Mouse (Mus musculus): ENCODE results near the gene Tnfaip1. TPM values are rescaled to one million over a fixed set of nuclear protein-coding genes. Genes with fewer than 3 reads are reported as not detected.
"Not testable (repeated sequence)": the region's sequence is repeated elsewhere in the genome, so short reads cannot be mapped to it uniquely, and the experiment has no call there.

Gene Tnfaip1
- 10 to 100 TPM; 33.8 to 41.8 (median 37.6) TPM for total RNA-seq (2022)

GRCm38 (mm10) chr11:78536080-78536689 is at the start of gene Tnfaip1, which contains the start of gene Ift20:
Gene Tnfaip1 (minus strand): TSS chr11:78536332.
Gene Ift20 (plus strand): TSS chr11:78536361.
- DNase-seq (ENCODE audit: low spot score) = peak; percentile 99

- DNase-seq (ENCODE audit: low spot score) = no peak
Measured at GRCm38 (mm10) chr11:78582848-78583247, 46.7 kb upstream of the Tnfaip1 start.

GRCm38 (mm10) chr11:78574975-78575374 is 38.8 kb upstream of the Tnfaip1 start:
- no peak for DNase-seq (ENCODE audit: low spot score)

- DNase-seq (ENCODE audit: low spot score) = no peak
Measured at GRCm38 (mm10) chr11:78574536-78574935, 38.4 kb upstream of the Tnfaip1 start.

GRCm38 (mm10) chr11:78574031-78574430 is 37.9 kb upstream of the Tnfaip1 start:
- not testable (repeated sequence) for DNase-seq (ENCODE audit: low spot score)

GRCm38 (mm10) chr11:78571854-78572253 is 35.7 kb upstream of the Tnfaip1 start:
- no peak for DNase-seq (ENCODE audit: low spot score)

- no peak for DNase-seq (ENCODE audit: low spot score)
Measured at GRCm38 (mm10) chr11:78571441-78571840, 35.3 kb upstream of the Tnfaip1 start.

- DNase-seq (ENCODE audit: low spot score) = no peak
Measured at GRCm38 (mm10) chr11:78569806-78570205, 33.7 kb upstream of the Tnfaip1 start.

- DNase-seq (ENCODE audit: low spot score) = no peak
Measured at GRCm38 (mm10) chr11:78568827-78569226, 32.7 kb upstream of the Tnfaip1 start.

- no peak for DNase-seq (ENCODE audit: low spot score)
Measured at GRCm38 (mm10) chr11:78567614-78568013, 31.5 kb upstream of the Tnfaip1 start.

GRCm38 (mm10) chr11:78566775-78567174 is 30.6 kb upstream of the Tnfaip1 start:
- DNase-seq (ENCODE audit: low spot score) = peak; percentile 82

- peak; percentile 69 for DNase-seq (ENCODE audit: low spot score)
Measured at GRCm38 (mm10) chr11:78560447-78560846, 24.3 kb upstream of the Tnfaip1 start.

- no peak for DNase-seq (ENCODE audit: low spot score)
Measured at GRCm38 (mm10) chr11:78557241-78557640, 21.1 kb upstream of the Tnfaip1 start.

GRCm38 (mm10) chr11:78556070-78556469 is 19.9 kb upstream of the Tnfaip1 start:
- DNase-seq (ENCODE audit: low spot score) = no peak

- no peak for DNase-seq (ENCODE audit: low spot score)
Measured at GRCm38 (mm10) chr11:78555623-78556022, 19.5 kb upstream of the Tnfaip1 start.

GRCm38 (mm10) chr11:78551059-78551398 is 14.9 kb upstream of the Tnfaip1 start:
- no peak for DNase-seq (ENCODE audit: low spot score)

GRCm38 (mm10) chr11:78550168-78551058 is 14.3 kb upstream of the Tnfaip1 start, which contains the start of gene Tmem97:
Gene Tmem97 (minus strand): TSS chr11:78550777.
- peak; percentile 95 for DNase-seq (ENCODE audit: low spot score)

GRCm38 (mm10) chr11:78549491-78549987 is 13.4 kb upstream of the Tnfaip1 start:
- no peak for DNase-seq (ENCODE audit: low spot score)

- DNase-seq (ENCODE audit: low spot score) = no peak
Measured at GRCm38 (mm10) chr11:78547718-78548460, 11.8 kb upstream of the Tnfaip1 start.

GRCm38 (mm10) chr11:78545181-78545580 is 9.0 kb upstream of the Tnfaip1 start:
- no peak for DNase-seq (ENCODE audit: low spot score)

GRCm38 (mm10) chr11:78544449-78545111 is 8.4 kb upstream of the Tnfaip1 start:
- no peak for DNase-seq (ENCODE audit: low spot score)
